Mouse (Mus musculus) liver, embryonic 16.5 days (tissue): ENCODE data around the gene Nfic. TPM values are rescaled to one million over a fixed set of nuclear protein-coding genes. Genes with fewer than 3 reads are reported as not detected.
A peak's percentile ranks its signal among the peaks of the same experiment; 100 is the strongest.

Experiments used
- ATAC-seq: fragments of 200-750 bp; cut with Nextera tagmentation; 2 replicates; pipeline ENCODE4 v1.8.0; 2017; ENCODE audit warnings: low read depth, mild to moderate bottlenecking, moderate number of reproducible peaks, moderate library complexity
- H3K27ac ChIP-seq: fragments of 300-500 bp; sonication (generic); 2 replicates; pipeline ENCODE4 v1.5.1; 2014; ENCODE audit warnings: mild to moderate bottlenecking, low read length
- H3K27me3 ChIP-seq: fragments of 300-500 bp; sonication (generic); 2 replicates; pipeline ENCODE4 v1.6.1; 2014; ENCODE audit warnings: low read depth, low read length, mixed read lengths; ENCODE audit not compliant: control insufficient read depth, insufficient read depth
- H3K36me3 ChIP-seq: fragments of 300-500 bp; sonication (generic); 2 replicates; pipeline ENCODE4 v1.6.1; 2014; ENCODE audit warnings: mild to moderate bottlenecking; ENCODE audit not compliant: control insufficient read depth, insufficient read depth
- H3K4me1 ChIP-seq: fragments of 300-500 bp; sonication (generic); 2 replicates; pipeline ENCODE4 v1.6.1; 2014; ENCODE audit warnings: low read depth, low read length, mixed read lengths; ENCODE audit not compliant: control insufficient read depth
- H3K4me2 ChIP-seq: fragments of 300-500 bp; sonication (generic); 2 replicates; pipeline ENCODE4 v1.6.1; 2014; ENCODE audit warnings: low read depth, low read length, mixed read lengths
- H3K4me3 ChIP-seq: fragments of 300-500 bp; sonication (generic); 2 replicates; pipeline ENCODE4 v1.5.1; 2014; ENCODE audit warnings: low read depth, mild to moderate bottlenecking, low read length
- H3K9ac ChIP-seq: fragments of 300-500 bp; sonication (generic); 2 replicates; pipeline ENCODE4 v1.6.1; 2014; ENCODE audit warnings: low read depth, low read length
- H3K9me3 ChIP-seq: fragments of 300-500 bp; sonication (generic); replicated peaks from 2 replicates; pipeline ENCODE4 v1.6.1; 2016; ENCODE audit warnings: low read length; ENCODE audit not compliant: control insufficient read depth
- WGBS: fragments of 180-500 bp; shearing (Covaris S2); extraction: QIAGEN DNeasy Blood & Tissue Kit; methylation state at CpG from one replicate; pipeline ENCODE4 v1.1.7; 2014; ENCODE audit not compliant: insufficient replicate concordance; 5-methylcytosine and 5-hydroxymethylcytosine counted together
- polyA plus RNA-seq: library from polyadenylated mRNA; unstranded; fragments of >200 nt; fragmentation: Nextera tagmentation; extraction: Ambion mirVana; gene quantifications from 2 replicates; pipeline ENCODE4 v1.2.1, GENCODE M21; 2015

Nfic gene
- polyA plus RNA-seq, 1 experiment from 2014 or later, result 12.0 TPM

GRCm38 (mm10) chr10:81425236-81425850, 30.1 kb downstream of the Nfic start:
- no peak for ATAC-seq
- Histone ChIP-seq H3K9ac (no peak overlapping the region; the same call in 1 of the 2 replicates), H3K4me3 (no peak overlapping the region), H3K4me2 (no peak overlapping the region), H3K4me1 (peaks cover 13% of the 10 kb centered on the region), H3K27ac (no peak overlapping the region), H3K27me3 (peaks cover 61% of the 10 kb centered on the region), H3K36me3 (no peaks in the 10 kb centered on the region), H3K9me3 (no peaks in the 10 kb centered on the region)
- WGBS, result 55% methylated on average over 10 of the region's 10 CpGs

GRCm38 (mm10) chr10:81424246-81425051, 31.0 kb downstream of the Nfic start:
- Histone ChIP-seq H3K4me2 (no peak overlapping the region; the same call in 1 of the 2 replicates), H3K9me3 (no peaks in the 10 kb centered on the region), H3K9ac (no peak overlapping the region), H3K4me3 (no peak overlapping the region), H3K36me3 (no peaks in the 10 kb centered on the region), H3K4me1 (peaks cover 8% of the 10 kb centered on the region), H3K27ac (no peak overlapping the region), H3K27me3 (peaks cover 56% of the 10 kb centered on the region)
- ATAC-seq, result peak; percentile 19; the same call in 1 of the 2 replicates
- WGBS, result 13% methylated on average over 24 of the region's 25 CpGs

- Histone ChIP-seq H3K4me2 (no peak overlapping the region), H3K27me3 (peaks cover 49% of the 10 kb centered on the region)
Observed at GRCm38 (mm10) chr10:81423476-81424245, 31.8 kb downstream of the Nfic start.

GRCm38 (mm10) chr10:81422661-81423217, 32.7 kb downstream of the Nfic start:
- H3K4me2 ChIP-seq, result no peak overlapping the region
- no peak for ATAC-seq
- peaks cover 40% of the 10 kb centered on the region for H3K27me3 ChIP-seq
- no peaks in the 10 kb centered on the region for H3K36me3 ChIP-seq
- no peak overlapping the region for H3K4me3 ChIP-seq
- no peak overlapping the region for H3K27ac ChIP-seq
- WGBS, result 59% methylated on average over 3 of the region's 3 CpGs
- H3K4me1 ChIP-seq, result peaks cover 3% of the 10 kb centered on the region
- H3K9ac ChIP-seq, result no peak overlapping the region
- H3K9me3 ChIP-seq, result no peaks in the 10 kb centered on the region

More at GRCm38 (mm10) chr10:81423476-81424245, 31.8 kb downstream of the Nfic start:
- 51% methylated on average over 4 of the region's 4 CpGs for WGBS
- Histone ChIP-seq H3K9ac (no peak overlapping the region), H3K9me3 (no peaks in the 10 kb centered on the region), H3K27ac (no peak overlapping the region), H3K36me3 (no peaks in the 10 kb centered on the region), H3K4me3 (no peak overlapping the region), H3K4me1 (peaks cover 3% of the 10 kb centered on the region)
- no peak for ATAC-seq

GRCm38 (mm10) chr10:81422191-81422590, 33.2 kb downstream of the Nfic start:
- Histone ChIP-seq H3K4me2 (no peak overlapping the region), H3K9ac (no peak overlapping the region), H3K27ac (no peak overlapping the region), H3K4me3 (no peak overlapping the region), H3K4me1 (peaks cover 3% of the 10 kb centered on the region), H3K36me3 (no peaks in the 10 kb centered on the region), H3K9me3 (no peaks in the 10 kb centered on the region), H3K27me3 (peaks cover 34% of the 10 kb centered on the region)
- 47% methylated on average over 6 of the region's 6 CpGs for WGBS
- no peak for ATAC-seq

GRCm38 (mm10) chr10:81421797-81422100, 33.7 kb downstream of the Nfic start:
- no peaks in the 10 kb centered on the region for H3K36me3 ChIP-seq
- ATAC-seq, result no peak
- H3K4me2 ChIP-seq, result no peak overlapping the region
- no peaks in the 10 kb centered on the region for H3K9me3 ChIP-seq
- peaks cover 6% of the 10 kb centered on the region for H3K4me1 ChIP-seq
- no peak overlapping the region for H3K9ac ChIP-seq
- no peak overlapping the region for H3K4me3 ChIP-seq
- no peak overlapping the region for H3K27ac ChIP-seq
- peaks cover 30% of the 10 kb centered on the region for H3K27me3 ChIP-seq
- 51% methylated on average over 5 of the region's 5 CpGs for WGBS

- H3K9ac ChIP-seq, result no peak overlapping the region
- H3K36me3 ChIP-seq, result no peaks in the 10 kb centered on the region
- H3K4me1 ChIP-seq, result peaks cover 10% of the 10 kb centered on the region
- no peak overlapping the region for H3K4me3 ChIP-seq
- H3K9me3 ChIP-seq, result no peaks in the 10 kb centered on the region
- no peak overlapping the region for H3K4me2 ChIP-seq
- H3K27ac ChIP-seq, result no peak overlapping the region
- WGBS, result 57% methylated on average over 4 of the region's 4 CpGs
- no peak for ATAC-seq
- H3K27me3 ChIP-seq, result peaks cover 24% of the 10 kb centered on the region
Observed at GRCm38 (mm10) chr10:81421041-81421796, 34.2 kb downstream of the Nfic start.

- WGBS, result 86% methylated on average over 40 of the region's 40 CpGs
- H3K27me3 ChIP-seq, result peaks cover 15% of the 10 kb centered on the region
- no peak overlapping the region for H3K9ac ChIP-seq
- no peak overlapping the region for H3K4me3 ChIP-seq
- ATAC-seq, result no peak
- peaks cover 10% of the 10 kb centered on the region for H3K4me1 ChIP-seq
- no peaks in the 10 kb centered on the region for H3K36me3 ChIP-seq
- H3K9me3 ChIP-seq, result no peaks in the 10 kb centered on the region
- H3K4me2 ChIP-seq, result no peak overlapping the region
- no peak overlapping the region for H3K27ac ChIP-seq
Observed at GRCm38 (mm10) chr10:81420191-81420767, 35.2 kb downstream of the Nfic start.
